Mouse (Mus musculus) adrenal gland (tissue): ENCODE data around the gene Nat8f6.
"Not testable (repeated sequence)": the region's sequence is repeated elsewhere in the genome, so short reads cannot be mapped to it uniquely, and the experiment has no call there.

Experiments
- intact Hi-C: fragments of 180-260 bp; cut with DNase I; formaldehyde crosslinking; loops from one replicate; pipeline ENCODE4 v1.15.1; 2025
- long read RNA-seq, 2 experiments: library from polyadenylated mRNA; unstranded; transcript quantifications; one replicate each; pipeline ENCODE4 v2.0.0; 2020; ENCODE audit warnings: borderline replicate concordance in 1 of 2; ENCODE audit not compliant: insufficient replicate concordance in 1 of 2

Nat8f6 gene
- long read RNA-seq, experiment 1 = 0 reads
- long read RNA-seq, experiment 2 = 0 reads

GRCm38 (mm10) chr6:85820837-85821236 lies at the start of gene Nat8f6, which contains the start of gene Nat8f5:
Gene Nat8f6 (minus strand): TSS chr6:85820954.
Gene Nat8f5 (minus strand): TSS chr6:85820972.
- intact Hi-C loops = no loop called here

- intact Hi-C loops = not testable (repeated sequence)
Observed at GRCm38 (mm10) chr6:85869006-85869405, 48.3 kb upstream of the Nat8f6 start, which contains the start of gene Nat8f2. Gene Nat8f2 (minus strand): TSS chr6:85869158.

- intact Hi-C loops = no loop called here
Observed at GRCm38 (mm10) chr6:85867726-85868690, 47.3 kb upstream of the Nat8f6 start.

DNA sequence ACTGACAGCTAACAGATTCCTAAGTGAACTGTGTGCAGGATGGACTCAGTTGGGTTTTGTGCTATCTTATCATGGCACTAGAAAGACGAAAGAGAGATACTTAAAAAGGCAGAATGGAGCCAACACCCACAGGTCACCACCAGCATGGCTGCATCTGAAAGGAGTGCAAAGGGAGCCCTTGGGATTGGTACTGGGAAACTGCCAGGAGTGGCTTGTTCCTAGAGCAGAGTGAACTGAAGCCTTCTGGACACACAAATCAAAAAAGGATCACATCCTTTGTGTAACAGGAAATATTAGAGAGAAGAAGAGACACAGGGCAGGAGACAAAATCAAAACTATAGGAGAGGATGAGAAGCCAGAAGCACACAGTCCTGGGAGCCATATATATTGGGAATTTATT lies 46.2 kb upstream of the Nat8f6 start:
- intact Hi-C loops = not testable (repeated sequence)

- intact Hi-C loops = not testable (repeated sequence)
Observed at GRCm38 (mm10) chr6:85866166-85866565, 45.4 kb upstream of the Nat8f6 start.

GRCm38 (mm10) chr6:85864900-85865639 lies 44.3 kb upstream of the Nat8f6 start:
- intact Hi-C loops = not testable (repeated sequence)

- intact Hi-C loops = no loop called here
Observed at GRCm38 (mm10) chr6:85863840-85864239, 43.1 kb upstream of the Nat8f6 start.

- intact Hi-C loops = no loop called here
Observed at GRCm38 (mm10) chr6:85863136-85863535, 42.4 kb upstream of the Nat8f6 start.

- intact Hi-C loops = no loop called here
Observed at GRCm38 (mm10) chr6:85862565-85862964, 41.8 kb upstream of the Nat8f6 start.

GRCm38 (mm10) chr6:85861247-85861646 lies 40.5 kb upstream of the Nat8f6 start:
- intact Hi-C loops = no loop called here

GRCm38 (mm10) chr6:85856194-85856678 lies 35.5 kb upstream of the Nat8f6 start:
- intact Hi-C loops = no loop called here

GRCm38 (mm10) chr6:85853481-85853880 lies 32.7 kb upstream of the Nat8f6 start:
- intact Hi-C loops = no loop called here

- intact Hi-C loops = no loop called here
Observed at GRCm38 (mm10) chr6:85851062-85851773, 30.5 kb upstream of the Nat8f6 start.

DNA sequence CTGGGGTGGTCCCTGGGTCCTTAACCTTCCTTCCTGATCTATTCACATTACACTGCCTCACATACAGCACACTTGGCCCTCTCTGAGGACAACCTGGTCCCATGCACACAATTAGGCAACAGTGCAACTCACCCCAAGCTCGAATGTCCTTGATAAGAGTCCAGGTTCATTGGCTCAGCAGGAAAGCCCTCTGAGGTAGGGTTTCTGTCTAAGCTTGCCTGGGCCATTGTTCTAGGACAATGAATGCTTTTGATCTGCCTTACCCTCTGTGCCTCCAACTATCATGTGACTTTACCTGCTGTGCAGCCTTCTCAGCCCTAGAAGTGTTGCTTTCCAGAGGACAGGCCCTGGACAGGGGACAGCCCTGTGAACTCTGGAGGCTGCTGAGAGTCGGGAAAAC lies 28.5 kb upstream of the Nat8f6 start:
- intact Hi-C loops = no loop called here

DNA sequence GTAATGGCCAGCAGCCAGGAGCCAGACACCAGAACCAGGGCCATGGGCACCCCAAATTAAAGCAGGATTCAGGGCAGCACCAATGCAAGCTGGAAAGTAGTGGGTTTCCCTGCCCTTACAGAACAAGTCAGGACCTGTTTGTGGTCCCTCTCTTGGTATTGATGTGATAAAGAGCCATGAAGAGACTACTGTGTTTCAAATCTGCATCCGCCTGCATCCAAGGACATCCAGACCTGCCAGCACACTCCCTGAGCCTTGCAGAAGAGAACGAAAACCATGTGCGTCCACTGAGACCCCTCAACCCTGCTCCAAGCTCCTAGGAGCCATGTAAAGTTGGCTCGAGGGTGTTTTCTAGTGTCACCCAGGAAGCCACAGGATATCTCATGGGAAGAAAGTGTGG lies 27.4 kb upstream of the Nat8f6 start:
- intact Hi-C loops = no loop called here

DNA sequence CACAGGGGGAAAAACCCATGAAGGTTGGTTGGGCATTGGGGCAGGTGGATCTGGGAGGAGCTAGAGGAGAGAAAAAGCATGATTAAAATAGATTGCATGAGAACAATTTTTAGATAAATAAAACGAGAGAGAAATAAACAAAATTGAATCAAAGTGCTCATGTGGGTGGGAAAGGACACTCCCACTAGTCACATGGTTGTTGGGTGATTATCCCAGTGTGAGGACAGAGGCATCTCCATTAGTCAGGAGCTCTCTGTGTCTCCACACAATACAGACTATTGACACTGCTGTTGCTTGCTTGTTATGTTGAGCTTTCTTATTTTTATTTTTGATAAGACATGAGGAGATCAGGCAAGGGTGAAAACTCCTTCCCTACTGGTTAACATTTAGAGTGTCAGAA lies 26.2 kb upstream of the Nat8f6 start:
- intact Hi-C loops = no loop called here

DNA sequence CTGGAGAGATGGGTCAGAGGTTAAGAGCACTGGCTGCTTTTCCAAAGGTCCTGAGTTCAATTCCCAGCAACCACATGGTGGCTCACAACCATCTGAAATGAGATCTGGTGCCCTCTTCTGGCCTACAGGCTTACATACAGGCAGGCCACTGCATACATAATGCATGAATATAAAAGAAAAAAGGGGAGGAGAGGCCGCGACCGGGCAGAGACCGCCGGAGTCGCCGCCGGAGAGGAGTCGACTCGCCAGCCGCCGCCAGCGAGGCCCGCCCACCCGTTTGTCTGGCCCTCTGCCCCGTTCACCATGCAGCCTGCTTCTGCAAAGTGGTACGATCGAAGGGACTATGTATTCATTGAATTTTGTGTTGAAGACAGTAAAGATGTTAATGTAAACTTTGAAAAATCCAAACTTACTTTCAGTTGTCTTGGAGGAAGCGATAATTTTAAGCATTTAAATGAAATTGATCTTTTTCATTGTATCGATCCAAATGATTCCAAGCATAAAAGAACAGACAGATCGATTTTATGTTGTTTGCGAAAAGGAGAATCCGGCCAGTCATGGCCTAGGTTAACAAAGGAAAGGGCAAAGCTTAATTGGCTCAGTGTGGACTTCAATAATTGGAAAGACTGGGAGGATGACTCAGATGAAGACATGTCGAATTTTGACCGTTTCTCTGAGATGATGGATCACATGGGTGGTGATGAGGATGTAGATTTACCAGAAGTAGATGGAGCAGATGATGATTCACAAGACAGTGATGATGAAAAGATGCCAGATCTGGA lies 23.1 kb upstream of the Nat8f6 start:
- intact Hi-C loops = not testable (repeated sequence)

DNA sequence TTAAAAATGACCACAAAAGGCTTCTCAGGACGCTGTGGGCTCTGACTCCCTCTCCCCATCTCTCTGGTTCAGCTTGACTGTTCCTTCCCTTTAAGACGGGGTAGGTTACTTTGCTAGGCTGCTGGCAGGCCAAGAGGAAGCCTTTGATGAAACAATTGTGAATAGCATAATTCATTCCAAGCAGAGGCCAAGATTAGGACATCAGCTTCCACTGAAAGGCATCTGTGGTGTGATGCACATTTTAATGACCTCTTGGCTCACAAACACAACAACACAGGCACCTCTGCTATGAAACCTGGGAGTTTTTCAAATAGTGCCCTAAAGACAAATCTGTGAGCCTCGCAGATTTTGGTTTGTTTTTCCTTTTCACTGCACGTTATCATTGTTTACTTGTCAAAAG lies 19.2 kb upstream of the Nat8f6 start:
- intact Hi-C loops = no loop called here

- intact Hi-C loops = no loop called here
Observed at GRCm38 (mm10) chr6:85838674-85839073, 17.9 kb upstream of the Nat8f6 start.

DNA sequence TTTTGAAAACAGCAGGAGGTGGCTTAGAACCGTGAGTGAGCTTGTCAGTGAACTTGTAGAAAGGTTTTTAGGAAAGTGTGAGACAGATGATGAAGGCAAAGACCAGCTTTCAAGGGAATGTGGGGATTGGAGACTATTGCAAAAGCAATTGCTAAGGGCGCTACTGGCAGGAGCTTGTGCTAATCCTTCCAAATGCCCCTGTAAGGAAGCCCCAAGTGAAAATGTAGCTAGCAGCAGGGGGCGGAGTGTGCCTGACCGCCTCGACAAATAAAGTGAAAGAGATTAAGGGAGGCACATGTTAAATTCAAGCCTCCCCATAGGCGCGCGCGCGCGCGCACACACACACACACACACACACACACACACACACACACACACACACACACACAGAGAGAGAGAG lies 16.6 kb upstream of the Nat8f6 start:
- intact Hi-C loops = not testable (repeated sequence)
